Mouse (Mus musculus): ENCODE measurements at regions not wholly inside any gene's neighbourhood (a gene's known extent, or its start where the extent isn't known, plus 50 kb on each side); places are given as distances from the start of the nearest gene placed in this dataset.

DNA sequence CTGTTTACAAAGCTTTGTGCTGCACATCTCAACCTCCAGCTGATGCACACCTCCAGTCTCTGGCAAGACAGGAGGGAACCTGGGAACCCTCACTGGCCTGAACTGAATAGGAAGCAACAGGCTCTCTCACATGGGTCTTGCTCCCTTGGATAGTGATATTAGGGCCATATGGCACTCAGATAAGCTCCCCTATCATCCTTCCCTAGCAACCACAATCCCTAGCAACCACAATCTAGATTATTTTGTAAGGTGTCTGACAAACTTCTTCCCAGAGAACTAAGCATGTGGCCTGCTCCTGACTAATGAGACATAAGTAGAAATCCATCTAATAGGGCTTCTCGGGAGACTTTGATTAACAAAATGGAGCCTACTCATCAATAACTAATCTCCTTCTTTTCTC is 253.1 kb upstream of the Ercc4 start:
- TF ChIP-seq POLR2A (IDR thresholded peaks at IDR 0.05; ENCODE audit: low read depth, low read length), result no peak
- no peak for TF ChIP-seq CTCF (conservative IDR thresholded peaks at IDR 0.05; ENCODE audit: insufficient read depth, insufficient read length, low read depth, low read length)
